Mouse (Mus musculus): Measurements from ENCODE around the gene Mterf4. TPM values are rescaled to one million over a fixed set of nuclear protein-coding genes. Genes with fewer than 3 reads are reported as not detected.

The Mterf4 gene
- polyA plus RNA-seq, 1 experiment from 2014 or later: 21.9 TPM

Small RNAs within 50 kb of the gene (microRNA-seq; reads per million reads assigned to microRNA genes)
- gene Mir6345 (not detected), gene Mir6901 (not detected), gene Mir6902 (0.40 reads per million)

Other genes starting within 250 kb of the Mterf4 start
- 182 and 247 TPM in 2 replicates for gene Kif1a, start 204.0 kb downstream of the Mterf4 start, polyA plus RNA-seq (2014; fragmentation: Nextera tagmentation; extraction: Ambion mirVana)
- gene Agxt, start 170.7 kb downstream of the Mterf4 start, polyA plus RNA-seq (2014; fragmentation: Nextera tagmentation; extraction: Ambion mirVana): not detected in 2 replicates
- 0.10 and 0.19 TPM in 2 replicates for gene 2310007B03Rik, start 145.0 kb downstream of the Mterf4 start, polyA plus RNA-seq (2014; fragmentation: Nextera tagmentation; extraction: Ambion mirVana)
- 0.19 and 0.56 TPM in 2 replicates for gene Crocc2, start 137.2 kb downstream of the Mterf4 start, polyA plus RNA-seq (2014; fragmentation: Nextera tagmentation; extraction: Ambion mirVana)
- gene Sned1, start 70.1 kb downstream of the Mterf4 start, polyA plus RNA-seq (2014; fragmentation: Nextera tagmentation; extraction: Ambion mirVana): 1.8 and 2.5 TPM in 2 replicates
- 48.9 and 62.4 TPM in 2 replicates for gene Ppp1r7, start 36.9 kb upstream of the Mterf4 start, polyA plus RNA-seq (2014; fragmentation: Nextera tagmentation; extraction: Ambion mirVana)
- gene Pask, start 37.6 kb upstream of the Mterf4 start, polyA plus RNA-seq (2014; fragmentation: Nextera tagmentation; extraction: Ambion mirVana): 5.6 and 6.9 TPM in 2 replicates
- not detected in 2 replicates for gene Ano7, start 68.0 kb upstream of the Mterf4 start, polyA plus RNA-seq (2014; fragmentation: Nextera tagmentation; extraction: Ambion mirVana)
- gene Hdlbp, start 172.9 kb upstream of the Mterf4 start, polyA plus RNA-seq (2014; fragmentation: Nextera tagmentation; extraction: Ambion mirVana): 63.8 and 73.8 TPM in 2 replicates
- gene Farp2, start 206.2 kb upstream of the Mterf4 start, polyA plus RNA-seq (2014; fragmentation: Nextera tagmentation; extraction: Ambion mirVana): 2.9 and 3.7 TPM in 2 replicates

Measured in forebrain, embryonic 14.5 days (tissue).